Mouse (Mus musculus): ENCODE measurements at regions not wholly inside any gene's neighbourhood (a gene's known extent, or its start where the extent isn't known, plus 50 kb on each side); places are given as distances from the start of the nearest gene placed in this dataset.

- TF ChIP-seq CTCF (IDR thresholded peaks at IDR 0.05; ENCODE audit: low read depth) (no peak), EP300 (IDR thresholded peaks at IDR 0.05; ENCODE audit: low read depth) (no peak)
Measured at GRCm38 (mm10) chr13:97626116-97626515, 134.3 kb downstream of the Gm10260 start.

GRCm38 (mm10) chr13:97625391-97625790, 135.0 kb downstream of the Gm10260 start:
- no peaks in the 10 kb centered on the region for H3K36me3 ChIP-seq (replicated peaks; ENCODE audit: control insufficient read depth, insufficient read depth, low read depth)
- WGBS (ENCODE audit: insufficient replicate concordance) = 59% methylated on average over 4 of the region's 4 CpGs
- H3K4me3 ChIP-seq (ENCODE audit: insufficient read depth in 1 of 2, low read depth in 2 of 2, low read length in 2 of 2) = no peak overlapping the region
- no peak for TF ChIP-seq CTCF (IDR thresholded peaks at IDR 0.05; ENCODE audit: low read depth)
- no peaks in the 10 kb centered on the region for H3K27me3 ChIP-seq (ENCODE audit: control insufficient read depth, insufficient read depth, low read length)
- no peak overlapping the region for H3K27ac ChIP-seq
- H3K4me2 ChIP-seq (ENCODE audit: low read depth) = no peak overlapping the region
- no peak overlapping the region for H3K9ac ChIP-seq (replicated peaks)
- no peaks in the 10 kb centered on the region for H3K9me3 ChIP-seq (ENCODE audit: control insufficient read depth, low read length)
- no peak for DNase-seq (ENCODE audit: low read depth in 3 of 3, low spot score in 3 of 3)
- ATAC-seq (ENCODE audit: insufficient read depth) = no peak
- no peaks in the 10 kb centered on the region for H3K4me1 ChIP-seq (replicated peaks; ENCODE audit: control insufficient read depth in 2 of 2, insufficient read depth in 2 of 2, low read length in 1 of 2)

More at GRCm38 (mm10) chr13:97626116-97626515, 134.3 kb downstream of the Gm10260 start:
- no peak for DNase-seq (ENCODE audit: low read depth in 3 of 3, low spot score in 3 of 3)
- Histone ChIP-seq H3K36me3 (replicated peaks; ENCODE audit: control insufficient read depth, insufficient read depth, low read depth) (no peaks in the 10 kb centered on the region), H3K9me3 (ENCODE audit: control insufficient read depth, low read length) (no peaks in the 10 kb centered on the region), H3K27me3 (ENCODE audit: control insufficient read depth, insufficient read depth, low read length) (no peaks in the 10 kb centered on the region), H3K9ac (replicated peaks) (no peak overlapping the region), H3K27ac (no peak overlapping the region), H3K4me2 (ENCODE audit: low read depth) (no peak overlapping the region), H3K4me1 (replicated peaks; ENCODE audit: control insufficient read depth in 2 of 2, insufficient read depth in 2 of 2, low read length in 1 of 2) (no peaks in the 10 kb centered on the region), H3K4me3 (ENCODE audit: insufficient read depth in 1 of 2, low read depth in 2 of 2, low read length in 2 of 2) (no peak overlapping the region)
- 68% methylated on average over 5 of the region's 5 CpGs for WGBS (ENCODE audit: insufficient replicate concordance)
- no peak for ATAC-seq (ENCODE audit: insufficient read depth)

GRCm38 (mm10) chr13:97618190-97618586, 142.2 kb downstream of the Gm10260 start:
- H3K4me1 ChIP-seq (replicated peaks; ENCODE audit: control insufficient read depth in 2 of 2, insufficient read depth in 2 of 2, low read length in 1 of 2) = peaks cover 0 to 5% of the 10 kb centered on the region in 2 experiments; a peak in 2 of 4 replicates
- no peaks in the 10 kb centered on the region for H3K9me3 ChIP-seq (ENCODE audit: control insufficient read depth, low read length)
- no peaks in the 10 kb centered on the region for H3K27me3 ChIP-seq (ENCODE audit: control insufficient read depth, insufficient read depth, low read length)
- H3K4me3 ChIP-seq (ENCODE audit: insufficient read depth in 1 of 2, low read depth in 2 of 2, low read length in 2 of 2) = no peak overlapping the region
- no peak for DNase-seq (ENCODE audit: low read depth in 3 of 3, low spot score in 3 of 3)
- TF ChIP-seq EP300 (IDR thresholded peaks at IDR 0.05; ENCODE audit: low read depth) (no peak), CTCF (IDR thresholded peaks at IDR 0.05; ENCODE audit: low read depth) (no peak)
- H3K27ac ChIP-seq = no peak overlapping the region
- H3K36me3 ChIP-seq (replicated peaks; ENCODE audit: control insufficient read depth, insufficient read depth, low read depth) = no peaks in the 10 kb centered on the region
- no peak overlapping the region for H3K4me2 ChIP-seq (ENCODE audit: low read depth)
- WGBS (ENCODE audit: insufficient replicate concordance) = 60% methylated on average over 6 of the region's 6 CpGs
- ATAC-seq (ENCODE audit: insufficient read depth) = no peak
- H3K9ac ChIP-seq (replicated peaks) = no peak overlapping the region

DNA sequence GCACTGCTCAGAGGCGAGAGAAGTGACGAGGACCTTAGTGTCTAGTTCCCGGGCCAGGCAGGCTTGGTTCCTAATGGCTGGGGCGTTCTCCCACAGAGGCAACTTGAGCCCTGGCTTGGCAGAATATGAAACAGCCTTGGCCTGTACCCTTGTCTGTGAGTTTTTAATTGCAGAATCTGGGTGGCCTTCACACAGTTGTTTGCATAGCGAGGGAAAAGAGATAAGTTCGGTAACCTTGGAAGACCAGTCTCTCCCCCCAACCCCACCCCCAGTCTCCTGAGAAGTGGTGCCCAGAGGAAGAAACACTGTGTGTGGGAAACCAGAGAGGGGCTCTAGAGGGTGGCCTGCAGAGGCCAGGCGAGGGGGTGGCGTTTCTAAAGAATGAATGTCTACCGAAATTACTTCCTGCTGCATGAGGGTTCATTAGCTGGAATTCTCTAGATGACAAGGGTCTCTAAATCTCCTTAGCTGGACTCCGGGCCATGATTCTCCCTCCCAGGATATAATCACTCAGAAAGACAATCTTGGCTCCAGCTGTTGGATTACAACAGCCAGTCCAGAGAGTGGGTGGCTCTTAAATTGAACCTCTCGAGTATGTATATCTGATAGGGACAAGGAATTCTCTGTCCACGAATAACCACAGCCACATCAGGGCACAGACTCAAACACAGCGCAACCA, 142.8 kb downstream of the Gm10260 start:
- ATAC-seq (ENCODE audit: insufficient read depth) (no peak), DNase-seq (ENCODE audit: low read depth in 3 of 3, low spot score in 3 of 3) (no peak)
- H3K27ac ChIP-seq = no peak overlapping the region
- H3K4me1 ChIP-seq (replicated peaks; ENCODE audit: control insufficient read depth in 2 of 2, insufficient read depth in 2 of 2, low read length in 1 of 2) = peaks cover 0 to 5% of the 10 kb centered on the region in 2 experiments; a peak in 2 of 4 replicates
- H3K27me3 ChIP-seq (ENCODE audit: control insufficient read depth, insufficient read depth, low read length) = no peaks in the 10 kb centered on the region
- TF ChIP-seq EP300 (IDR thresholded peaks at IDR 0.05; ENCODE audit: low read depth) (no peak), CTCF (IDR thresholded peaks at IDR 0.05; ENCODE audit: low read depth) (no peak)
- H3K4me3 ChIP-seq (ENCODE audit: insufficient read depth in 1 of 2, low read depth in 2 of 2, low read length in 2 of 2) = no peak overlapping the region
- WGBS (ENCODE audit: insufficient replicate concordance) = 48% methylated on average over 13 of the region's 13 CpGs
- no peaks in the 10 kb centered on the region for H3K36me3 ChIP-seq (replicated peaks; ENCODE audit: control insufficient read depth, insufficient read depth, low read depth)
- H3K9ac ChIP-seq (replicated peaks) = no peak overlapping the region
- no peaks in the 10 kb centered on the region for H3K9me3 ChIP-seq (ENCODE audit: control insufficient read depth, low read length)
- H3K4me2 ChIP-seq (ENCODE audit: low read depth) = no peak overlapping the region

- no peaks in the 10 kb centered on the region for H3K36me3 ChIP-seq (replicated peaks; ENCODE audit: control insufficient read depth, insufficient read depth, low read depth)
- H3K9me3 ChIP-seq (ENCODE audit: control insufficient read depth, low read length) = no peaks in the 10 kb centered on the region
- H3K27me3 ChIP-seq (ENCODE audit: control insufficient read depth, insufficient read depth, low read length) = no peaks in the 10 kb centered on the region
- H3K27ac ChIP-seq = no peak overlapping the region
- no peak overlapping the region for H3K9ac ChIP-seq (replicated peaks)
- no peak overlapping the region for H3K4me2 ChIP-seq (ENCODE audit: low read depth)
- ATAC-seq (ENCODE audit: insufficient read depth) = no peak
- H3K4me3 ChIP-seq (ENCODE audit: insufficient read depth in 1 of 2, low read depth in 2 of 2, low read length in 2 of 2) = no peak overlapping the region
- peaks cover 0 to 5% of the 10 kb centered on the region in 2 experiments; a peak in 2 of 4 replicates for H3K4me1 ChIP-seq (replicated peaks; ENCODE audit: control insufficient read depth in 2 of 2, insufficient read depth in 2 of 2, low read length in 1 of 2)
- TF ChIP-seq CTCF (IDR thresholded peaks at IDR 0.05; ENCODE audit: low read depth) = no peak
- TF ChIP-seq EP300 (IDR thresholded peaks at IDR 0.05; ENCODE audit: low read depth) = no peak
- no peak for DNase-seq (ENCODE audit: low read depth in 3 of 3, low spot score in 3 of 3)
Measured at GRCm38 (mm10) chr13:97616919-97617318, 143.5 kb downstream of the Gm10260 start.

Data from liver, embryonic 14.5 days (tissue).